Mouse (Mus musculus) neural tube, embryonic 15.5 days (tissue): Measurements from ENCODE around the gene Dazap1. TPM values are rescaled to one million over a fixed set of nuclear protein-coding genes. Genes with fewer than 3 reads are reported as not detected.

ENCODE experiments used
- ATAC-seq: fragments of 200-750 bp; cut with Nextera tagmentation; 2 replicates; pipeline ENCODE4 v1.8.0; 2017; ENCODE audit warnings: mild to moderate bottlenecking, moderate TSS enrichment, moderate library complexity; ENCODE audit not compliant: low FRiP score
- H3K27ac ChIP-seq: fragments of 300-500 bp; sonication (generic); replicated peaks from 2 replicates; pipeline ENCODE4 v1.5.1; 2015; ENCODE audit warnings: mild to moderate bottlenecking, inconsistent platforms
- H3K27me3 ChIP-seq: fragments of 300-500 bp; sonication (generic); replicated peaks from 2 replicates; pipeline ENCODE4 v1.6.1; 2015; ENCODE audit warnings: inconsistent platforms
- H3K36me3 ChIP-seq: fragments of 300-500 bp; sonication (generic); 2 replicates; pipeline ENCODE4 v1.6.1; 2015; ENCODE audit warnings: inconsistent platforms
- H3K4me1 ChIP-seq: fragments of 300-500 bp; sonication (generic); 2 replicates; pipeline ENCODE4 v1.6.1; 2015; ENCODE audit warnings: inconsistent platforms
- H3K4me2 ChIP-seq: fragments of 300-500 bp; sonication (generic); 2 replicates; pipeline ENCODE4 v1.6.1; 2015; ENCODE audit warnings: inconsistent platforms, mild to moderate bottlenecking, moderate library complexity
- H3K4me3 ChIP-seq: fragments of 300-500 bp; sonication (generic); replicated peaks from 2 replicates; pipeline ENCODE4 v1.5.1; 2015; ENCODE audit warnings: mild to moderate bottlenecking, inconsistent platforms
- H3K9ac ChIP-seq: fragments of 300-500 bp; sonication (generic); replicated peaks from 2 replicates; pipeline ENCODE4 v1.6.1; 2015; ENCODE audit warnings: mild to moderate bottlenecking, inconsistent platforms
- H3K9me3 ChIP-seq: fragments of 300-500 bp; sonication (generic); replicated peaks from 2 replicates; pipeline ENCODE4 v1.6.1; 2016; ENCODE audit warnings: inconsistent platforms
- WGBS: fragments of 180-500 bp; shearing (Covaris S2); methylation state at CpG from one replicate; pipeline ENCODE4 v1.1.7; 2015; ENCODE audit warnings: mixed read lengths; 5-methylcytosine and 5-hydroxymethylcytosine counted together
- polyA plus RNA-seq: library from polyadenylated mRNA; unstranded; fragments of >200 nt; fragmentation: Nextera tagmentation; extraction: Ambion mirVana; gene quantifications from 2 replicates; pipeline ENCODE4 v1.2.1, GENCODE M21; 2015

Gene Dazap1
- polyA plus RNA-seq, 1 experiment from 2014 or later, result 48.6 TPM

GRCm38 (mm10) chr10:80262169-80262568 lies 883 bp downstream of the Dazap1 start:
- H3K4me2 ChIP-seq, result peak overlapping the region; percentile 91
- WGBS, result 76% methylated on average over 12 of the region's 12 CpGs
- H3K9ac ChIP-seq, result peak overlapping the region; percentile 59; the same call in 1 of the 2 replicates
- H3K9me3 ChIP-seq, result no peaks in the 10 kb centered on the region
- no peak for ATAC-seq
- peak overlapping the region; percentile 88; the same call in 1 of the 2 replicates for H3K27ac ChIP-seq
- H3K4me3 ChIP-seq, result peak overlapping the region; percentile 51
- peaks cover 60% of the 10 kb centered on the region for H3K4me1 ChIP-seq
- no peaks in the 10 kb centered on the region for H3K27me3 ChIP-seq
- peaks cover 15% of the 10 kb centered on the region for H3K36me3 ChIP-seq

DNA sequence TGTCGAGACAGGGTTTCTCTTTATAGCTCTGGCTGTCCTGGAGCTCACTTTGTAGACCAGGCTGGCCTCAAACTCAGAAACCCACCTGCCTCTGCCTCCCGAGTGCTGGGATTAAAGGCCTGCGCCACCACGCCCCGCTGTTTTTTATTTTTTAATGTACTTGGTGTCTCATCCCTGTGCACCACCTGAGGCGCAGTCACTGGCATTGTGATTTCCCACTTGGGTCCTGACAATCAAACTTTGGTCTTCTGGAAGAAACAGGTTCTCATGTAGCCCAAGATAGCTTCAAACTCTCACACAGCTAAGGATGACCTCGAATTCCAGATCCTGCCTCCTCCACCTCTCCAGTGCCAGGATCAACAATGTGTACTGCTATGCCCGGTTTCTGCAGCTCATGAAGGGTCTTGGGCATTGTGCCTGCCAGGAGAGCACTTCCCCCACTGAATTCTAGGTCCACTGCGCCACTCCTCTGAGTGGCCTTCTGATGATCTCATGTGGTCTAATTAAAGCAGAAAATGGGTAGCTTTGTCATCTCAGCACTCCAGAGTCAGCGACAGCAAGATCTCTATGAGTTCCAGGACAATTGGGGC lies 1.6 kb downstream of the Dazap1 start:
- H3K4me1 ChIP-seq, result peaks cover 67% of the 10 kb centered on the region

DNA sequence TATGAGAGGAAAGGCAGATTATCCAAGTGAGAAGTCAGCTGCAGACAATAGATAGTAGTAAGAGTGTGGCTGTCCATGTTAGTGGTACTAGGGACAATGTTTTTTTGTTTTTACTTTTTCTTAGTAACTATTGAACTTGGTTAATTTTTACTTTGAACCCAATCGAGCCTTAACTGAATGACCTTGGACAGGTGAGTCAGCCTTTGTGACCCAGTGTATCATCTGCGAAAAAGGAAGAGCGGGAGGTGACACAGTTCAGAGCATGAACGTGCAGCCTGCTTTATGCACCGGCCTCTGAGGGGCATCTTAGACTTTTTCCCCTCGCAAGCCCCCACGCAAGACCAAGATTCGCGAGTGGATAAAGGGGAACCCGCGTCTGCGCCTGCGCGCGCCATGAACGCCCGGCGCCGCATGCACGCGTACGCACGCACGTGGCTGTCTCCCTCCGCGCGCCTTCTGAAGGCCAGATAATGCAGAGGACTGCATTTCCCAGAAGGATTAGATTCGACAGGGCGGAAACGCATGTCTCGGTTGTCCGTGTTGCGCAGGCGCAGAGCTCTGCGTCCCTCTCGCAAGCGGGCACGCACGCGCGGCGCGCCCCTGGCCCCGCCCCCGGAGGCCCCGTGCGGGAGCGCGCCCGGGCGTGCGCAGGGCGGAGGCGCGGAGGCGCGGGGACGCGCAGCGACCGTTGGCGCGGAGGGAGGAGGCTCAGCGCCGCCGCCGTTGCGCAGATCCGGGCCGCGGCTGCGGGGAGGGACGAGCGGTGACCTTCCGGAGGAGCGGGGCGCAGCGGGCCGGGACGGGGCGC lies 3.3 kb downstream of the Dazap1 start:
- peak overlapping the region; percentile 100 for H3K9ac ChIP-seq
- WGBS, result 2% methylated on average over 70 of the region's 81 CpGs
- peak overlapping the region; percentile 88 for H3K27ac ChIP-seq
- H3K4me1 ChIP-seq, result peaks cover 74% of the 10 kb centered on the region
- peak; percentile 71 for ATAC-seq
- peak overlapping the region; percentile 77 for H3K4me2 ChIP-seq
- no peaks in the 10 kb centered on the region for H3K27me3 ChIP-seq
- H3K36me3 ChIP-seq, result no peaks in the 10 kb centered on the region
- peak overlapping the region; percentile 92 for H3K4me3 ChIP-seq
- no peaks in the 10 kb centered on the region for H3K9me3 ChIP-seq

More for the DNA sequence above, 1.6 kb downstream of the Dazap1 start:
- peaks cover 11% of the 10 kb centered on the region for H3K36me3 ChIP-seq
- no peaks in the 10 kb centered on the region for H3K9me3 ChIP-seq
- H3K4me2 ChIP-seq, result no peak overlapping the region
- H3K4me3 ChIP-seq, result no peak overlapping the region
- no peak for ATAC-seq
- H3K9ac ChIP-seq, result no peak overlapping the region
- WGBS, result 94% methylated on average over 10 of the region's 10 CpGs
- no peaks in the 10 kb centered on the region for H3K27me3 ChIP-seq
- H3K27ac ChIP-seq, result no peak overlapping the region

DNA sequence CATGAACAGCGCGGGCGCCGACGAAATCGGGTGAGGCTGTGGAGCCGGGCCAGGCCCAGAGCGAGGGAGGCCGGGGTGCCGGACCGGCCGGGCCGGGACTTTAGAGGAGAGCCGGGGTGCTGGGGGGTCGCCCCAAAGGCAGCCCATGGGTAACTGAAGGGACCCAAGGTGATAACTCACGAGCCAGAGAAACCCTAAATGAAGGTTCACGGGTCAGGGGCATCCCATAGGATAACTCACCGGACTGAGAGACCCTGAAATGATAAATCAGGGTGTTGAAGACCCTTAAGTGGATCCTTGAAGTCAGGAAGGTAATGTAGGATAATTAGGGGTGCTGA lies 3.8 kb downstream of the Dazap1 start:
- peaks cover 73% of the 10 kb centered on the region for H3K4me1 ChIP-seq
- H3K36me3 ChIP-seq, result no peaks in the 10 kb centered on the region
- H3K4me2 ChIP-seq, result peak overlapping the region; percentile 77
- peak overlapping the region; percentile 100 for H3K9ac ChIP-seq
- H3K4me3 ChIP-seq, result peak overlapping the region; percentile 92
- WGBS, result 1% methylated on average over 18 of the region's 18 CpGs
- no peak; the same call in 1 of the 2 replicates for ATAC-seq
- H3K27ac ChIP-seq, result peak overlapping the region; percentile 84
- H3K9me3 ChIP-seq, result no peaks in the 10 kb centered on the region
- H3K27me3 ChIP-seq, result no peaks in the 10 kb centered on the region

- Histone ChIP-seq H3K9me3 (no peaks in the 10 kb centered on the region), H3K4me1 (peaks cover 74% of the 10 kb centered on the region), H3K4me2 (no peak overlapping the region; the same call in 1 of the 2 replicates), H3K4me3 (no peak overlapping the region), H3K36me3 (peaks cover 9% of the 10 kb centered on the region), H3K27ac (no peak overlapping the region), H3K27me3 (no peaks in the 10 kb centered on the region), H3K9ac (peak overlapping the region; percentile 26; the same call in 1 of the 2 replicates)
- no peak for ATAC-seq
- 93% methylated on average over 2 of the region's 2 CpGs for WGBS
Observed at GRCm38 (mm10) chr10:80270099-80270498, 8.8 kb downstream of the Dazap1 start.

DNA sequence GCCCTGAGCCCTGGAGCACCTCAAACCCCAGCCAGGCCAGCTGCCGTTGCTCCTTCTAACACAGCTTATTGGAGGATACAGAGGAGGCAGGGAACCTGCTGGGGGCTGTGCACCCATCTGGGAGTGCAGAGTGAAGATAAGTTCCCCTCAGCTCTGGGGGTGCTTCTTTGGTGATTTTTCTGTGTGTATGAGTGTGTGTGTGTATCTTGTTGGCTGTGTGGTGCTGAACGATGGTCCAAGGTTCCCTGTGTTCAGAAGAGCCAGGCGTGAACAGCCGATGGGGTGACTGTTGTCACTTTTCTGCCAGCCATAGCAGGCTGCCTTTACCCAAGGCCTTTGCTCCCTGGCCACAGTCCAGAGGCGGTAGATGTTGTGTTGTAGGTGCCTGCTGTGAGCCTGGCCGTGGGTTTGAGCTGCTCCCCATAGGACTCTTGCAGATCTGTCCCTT lies 9.5 kb downstream of the Dazap1 start:
- peaks cover 70% of the 10 kb centered on the region for H3K4me1 ChIP-seq
- ATAC-seq, result no peak
- peaks cover 13% of the 10 kb centered on the region for H3K36me3 ChIP-seq
- no peak overlapping the region for H3K4me3 ChIP-seq
- 73% methylated on average over 6 of the region's 6 CpGs for WGBS
- no peaks in the 10 kb centered on the region for H3K9me3 ChIP-seq
- no peaks in the 10 kb centered on the region for H3K27me3 ChIP-seq
- H3K9ac ChIP-seq, result 0 out of 2 replicates have a peak overlapping the region, but pooled peaks have one; percentile 26
- no peak overlapping the region; the same call in 1 of the 2 replicates for H3K4me2 ChIP-seq
- H3K27ac ChIP-seq, result no peak overlapping the region

GRCm38 (mm10) chr10:80271186-80271843 lies 10.0 kb downstream of the Dazap1 start:
- WGBS, result 89% methylated on average over 5 of the region's 5 CpGs
- H3K4me1 ChIP-seq, result peaks cover 65% of the 10 kb centered on the region

DNA sequence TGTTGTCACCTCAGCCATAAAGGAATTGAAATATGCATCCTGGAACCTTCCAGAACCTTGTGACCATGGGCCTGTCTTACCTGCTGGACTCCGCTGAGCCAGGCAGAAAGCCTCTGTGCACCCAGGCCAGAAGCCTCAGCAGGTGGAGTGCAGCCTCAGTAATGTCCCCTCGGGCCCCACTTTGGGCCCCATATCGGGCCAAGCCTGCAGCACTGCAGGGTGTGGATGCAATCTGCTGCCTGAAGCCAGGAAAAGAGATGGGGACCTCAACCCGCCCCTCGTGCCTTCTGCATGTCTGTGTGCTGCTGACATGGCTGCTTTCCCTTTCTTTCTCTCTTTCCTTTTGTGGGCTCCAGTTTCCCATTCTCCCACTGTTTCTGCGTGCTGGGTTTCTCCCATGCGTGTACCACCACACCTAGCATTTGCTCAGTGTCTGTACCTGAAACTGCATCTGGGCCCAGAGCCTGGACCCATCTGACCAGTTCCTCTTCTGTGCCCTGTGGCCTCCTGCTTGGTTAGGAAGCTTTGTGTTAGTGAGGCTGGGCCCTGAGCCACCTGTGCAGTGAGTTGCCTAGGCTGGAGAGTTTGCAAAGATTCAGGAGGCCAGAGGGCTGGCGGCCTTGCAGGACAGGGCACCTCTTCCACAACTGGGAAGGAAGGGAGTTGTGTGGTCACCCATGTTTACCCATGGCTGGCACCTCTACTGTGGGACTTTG lies 10.7 kb downstream of the Dazap1 start:
- H3K9ac ChIP-seq, result no peak overlapping the region; the same call in 1 of the 2 replicates

More at GRCm38 (mm10) chr10:80271186-80271843, 10.0 kb downstream of the Dazap1 start:
- peaks cover 18% of the 10 kb centered on the region for H3K36me3 ChIP-seq
- no peak overlapping the region for H3K4me3 ChIP-seq
- no peak overlapping the region for H3K9ac ChIP-seq
- H3K9me3 ChIP-seq, result no peaks in the 10 kb centered on the region
- ATAC-seq, result no peak
- no peak overlapping the region for H3K4me2 ChIP-seq
- H3K27me3 ChIP-seq, result no peaks in the 10 kb centered on the region
- H3K27ac ChIP-seq, result no peak overlapping the region

GRCm38 (mm10) chr10:80273847-80274246 lies 12.6 kb downstream of the Dazap1 start:
- ATAC-seq, result no peak
- Histone ChIP-seq H3K27ac (no peak overlapping the region), H3K9ac (no peak overlapping the region), H3K4me3 (no peak overlapping the region), H3K27me3 (no peaks in the 10 kb centered on the region), H3K36me3 (peaks cover 43% of the 10 kb centered on the region), H3K4me1 (peaks cover 39% of the 10 kb centered on the region), H3K9me3 (no peaks in the 10 kb centered on the region), H3K4me2 (no peak overlapping the region)
- 89% methylated on average over 3 of the region's 3 CpGs for WGBS

More for the DNA sequence above, 10.7 kb downstream of the Dazap1 start:
- H3K4me1 ChIP-seq, result peaks cover 58% of the 10 kb centered on the region
- H3K27ac ChIP-seq, result no peak overlapping the region
- peaks cover 24% of the 10 kb centered on the region for H3K36me3 ChIP-seq
- H3K4me2 ChIP-seq, result no peak overlapping the region
- H3K9me3 ChIP-seq, result no peaks in the 10 kb centered on the region
- no peak for ATAC-seq
- 89% methylated on average over 8 of the region's 8 CpGs for WGBS
- no peak overlapping the region for H3K4me3 ChIP-seq
- no peaks in the 10 kb centered on the region for H3K27me3 ChIP-seq

DNA sequence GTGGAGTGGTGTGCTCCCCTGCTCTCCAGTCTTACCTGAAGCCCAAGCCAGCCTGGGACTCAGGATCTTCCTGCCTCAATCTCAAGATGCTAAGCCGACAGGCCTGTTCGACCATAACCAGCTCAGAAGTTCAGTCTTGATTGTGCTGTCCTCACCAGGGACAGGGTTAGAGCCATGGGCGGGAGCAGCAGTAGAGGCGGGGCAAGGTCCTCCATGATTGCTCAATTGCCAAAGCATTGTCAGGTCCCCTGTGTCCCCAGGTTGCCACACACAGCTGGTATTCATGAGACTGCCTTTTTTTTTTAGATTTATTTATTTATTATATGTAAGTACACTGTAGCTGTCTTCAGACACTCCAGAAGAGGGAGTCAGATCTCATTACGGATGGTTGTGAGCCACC lies 15.0 kb downstream of the Dazap1 start:
- WGBS, result 86% methylated on average over 5 of the region's 5 CpGs

DNA sequence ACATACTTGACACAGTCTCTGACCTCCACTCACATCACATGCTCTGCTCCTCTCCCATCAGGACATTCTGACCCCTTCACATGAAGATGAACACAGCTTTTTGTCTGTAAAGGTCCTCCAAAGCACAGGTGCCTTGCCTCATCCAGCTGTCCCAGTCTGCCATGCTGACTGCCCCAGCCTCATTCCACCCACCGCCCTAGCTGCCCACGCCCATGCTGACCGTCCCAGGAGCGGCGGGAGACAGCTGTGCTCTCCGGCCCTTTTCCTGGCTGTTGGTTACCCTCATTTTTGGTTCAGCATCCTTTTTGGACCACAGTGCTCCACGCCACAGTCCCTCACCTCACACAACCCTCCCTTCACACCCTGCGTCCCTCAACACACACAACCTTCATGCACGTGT lies 17.1 kb downstream of the Dazap1 start:
- Histone ChIP-seq H3K4me2 (no peak overlapping the region), H3K9ac (no peak overlapping the region), H3K36me3 (peaks cover 79% of the 10 kb centered on the region), H3K4me3 (no peak overlapping the region), H3K4me1 (peaks cover 16% of the 10 kb centered on the region), H3K27me3 (no peaks in the 10 kb centered on the region), H3K27ac (no peak overlapping the region), H3K9me3 (no peaks in the 10 kb centered on the region)
- no peak for ATAC-seq
- WGBS, result 96% methylated on average over 9 of the region's 9 CpGs

More for the DNA sequence above, 15.0 kb downstream of the Dazap1 start:
- no peaks in the 10 kb centered on the region for H3K27me3 ChIP-seq
- H3K4me2 ChIP-seq, result no peak overlapping the region
- no peak overlapping the region for H3K4me3 ChIP-seq
- no peaks in the 10 kb centered on the region for H3K9me3 ChIP-seq
- H3K27ac ChIP-seq, result no peak overlapping the region
- peaks cover 17% of the 10 kb centered on the region for H3K4me1 ChIP-seq
- H3K36me3 ChIP-seq, result peaks cover 65% of the 10 kb centered on the region
- no peak for ATAC-seq
- no peak overlapping the region for H3K9ac ChIP-seq
